Mouse (Mus musculus) cerebellum, adult 18-20 months (tissue): ENCODE measurements at regions not wholly inside any gene's neighbourhood (a gene's known extent, or its start where the extent isn't known, plus 50 kb on each side); places are given as distances from the start of the nearest gene placed in this dataset.

Experiments
- DNase-seq, 2 experiments: peaks; one replicate each; pipeline ENCODE4 v3.0.0; 2021

DNA sequence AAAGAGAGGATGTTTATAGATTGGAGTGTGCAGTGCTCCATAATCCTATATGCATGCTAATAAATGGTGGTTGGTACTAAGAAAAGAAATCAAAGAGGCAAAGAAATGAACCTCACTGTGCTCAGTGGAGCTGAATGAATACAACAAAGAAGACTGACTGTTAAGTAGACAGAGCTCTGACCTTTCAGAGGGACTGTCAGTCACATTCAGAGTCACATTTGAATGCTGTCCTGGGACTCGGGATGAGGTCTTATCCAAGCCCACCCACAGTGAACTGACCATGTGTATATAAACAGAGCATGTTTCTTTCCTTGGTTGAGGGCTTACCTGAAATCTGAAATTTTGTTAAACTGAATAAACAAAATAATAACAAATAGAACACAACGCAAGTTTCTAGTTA, 1473.3 kb downstream of the Cdh8 start:
- no peak for DNase-seq

DNA sequence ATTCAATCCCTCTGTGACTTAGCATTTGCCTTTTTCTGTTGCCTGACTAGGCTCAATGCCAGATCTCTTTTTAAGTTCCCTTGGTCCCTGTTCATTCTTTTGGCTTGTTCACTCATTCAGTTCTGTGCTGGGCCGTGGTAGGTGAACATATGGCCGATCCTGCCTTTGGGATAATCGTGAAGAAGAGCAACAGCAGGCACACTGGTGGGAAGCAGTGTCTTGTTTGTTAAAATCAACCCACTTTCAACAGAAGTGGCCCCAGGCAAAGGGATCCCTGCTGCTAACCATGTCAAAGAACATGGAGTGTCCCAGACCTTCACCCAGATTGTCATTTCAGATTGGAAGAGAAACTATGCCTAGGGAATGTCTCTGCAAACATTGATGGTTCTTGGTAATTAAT, 1479.4 kb downstream of the Cdh8 start:
- DNase-seq = peak; percentile 3 to 16
